Mouse (Mus musculus) erythroblast, embryonic 14.5 days (primary cell): ENCODE measurements at regions not wholly inside any gene's neighbourhood (a gene's known extent, or its start where the extent isn't known, plus 50 kb on each side); places are given as distances from the start of the nearest gene placed in this dataset.

Experiments used
- GATA1 ChIP-seq: IDR thresholded peaks from 2 replicates; pipeline ENCODE4 v1.6.1; 2012; ENCODE audit warnings: low read length, inconsistent platforms, mixed read lengths
- TAL1 ChIP-seq: IDR thresholded peaks from 3 replicates; pipeline ENCODE4 v1.6.1; 2012; ENCODE audit warnings: low read length, inconsistent platforms, mixed read lengths

DNA sequence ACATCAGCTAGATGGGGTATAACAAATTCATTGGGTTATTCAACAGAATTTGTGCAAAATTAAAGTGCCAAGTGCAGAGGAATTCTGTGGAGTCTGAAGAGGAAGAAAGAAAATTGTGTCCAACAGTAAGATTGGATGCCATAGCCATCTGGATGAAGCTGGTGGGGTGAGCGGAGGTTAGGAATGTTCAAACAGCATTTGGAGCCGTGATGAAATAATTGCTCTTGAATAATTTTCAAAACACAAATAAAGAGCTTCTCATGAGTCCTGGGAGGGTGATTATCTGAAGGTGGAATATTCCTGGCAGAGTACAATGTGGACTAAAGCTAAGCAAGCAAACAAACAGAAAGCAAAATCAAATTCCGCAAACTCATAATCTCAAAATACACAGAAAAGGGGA, 260.8 kb downstream of the 1190002N15Rik start:
- no peak for TF ChIP-seq GATA1
- TF ChIP-seq TAL1 = no peak
